Mouse (Mus musculus): ENCODE measurements around the gene Gm6871. TPM values are rescaled to one million over a fixed set of nuclear protein-coding genes. Genes with fewer than 3 reads are reported as not detected.
"Not testable (repeated sequence)": the region's sequence is repeated elsewhere in the genome, so short reads cannot be mapped to it uniquely, and the experiment has no call there.

The Gm6871 gene
- polyA plus RNA-seq, 1 experiment from 2014 or later: not detected

GRCm38 (mm10) chr7:41577956-41578355, 4.5 kb upstream of the Gm6871 start:
- no peak overlapping the region for H3K4me2 ChIP-seq (ENCODE audit: low read length)
- DNase-seq: no peak
- no peaks in the 10 kb centered on the region for H3K4me1 ChIP-seq (ENCODE audit: control insufficient read depth, insufficient read depth, low read length)
- H3K27me3 ChIP-seq (ENCODE audit: control insufficient read depth, insufficient read depth, low read length): no peaks in the 10 kb centered on the region
- H3K27ac ChIP-seq (replicated peaks; ENCODE audit: low read depth, low read length): no peak overlapping the region
- no peaks in the 10 kb centered on the region for H3K36me3 ChIP-seq (ENCODE audit: control insufficient read depth, insufficient read depth, low read length)
- ATAC-seq (ENCODE audit: low FRiP score, low TSS enrichment): no peak
- no peak overlapping the region for H3K4me3 ChIP-seq (replicated peaks; ENCODE audit: low read depth, low read length)
- 94% methylated on average over 2 of the region's 2 CpGs for WGBS
- H3K9me3 ChIP-seq (ENCODE audit: control insufficient read depth, low read length): no peaks in the 10 kb centered on the region; the same call in 1 of the 2 replicates
- no peak overlapping the region for H3K9ac ChIP-seq (replicated peaks; ENCODE audit: low read length)

- 74% methylated on average over 8 of the region's 8 CpGs for whole genome bisulfite sequencing
- no peak for DNase-seq
- Histone ChIP-seq H3K4me2 (ENCODE audit: low read length) (no peak overlapping the region), H3K9ac (replicated peaks; ENCODE audit: low read length) (no peak overlapping the region), H3K36me3 (ENCODE audit: control insufficient read depth, insufficient read depth, low read length) (no peaks in the 10 kb centered on the region), H3K9me3 (ENCODE audit: control insufficient read depth, low read length) (peaks cover 14% of the 10 kb centered on the region), H3K27me3 (ENCODE audit: control insufficient read depth, insufficient read depth, low read length) (no peaks in the 10 kb centered on the region), H3K27ac (replicated peaks; ENCODE audit: low read depth, low read length) (no peak overlapping the region), H3K4me3 (replicated peaks; ENCODE audit: low read depth, low read length) (no peak overlapping the region), H3K4me1 (ENCODE audit: control insufficient read depth, insufficient read depth, low read length) (no peaks in the 10 kb centered on the region)
- ATAC-seq (ENCODE audit: low FRiP score, low TSS enrichment): no peak
Observed at GRCm38 (mm10) chr7:41560681-41561080, 12.8 kb downstream of the Gm6871 start.

DNA sequence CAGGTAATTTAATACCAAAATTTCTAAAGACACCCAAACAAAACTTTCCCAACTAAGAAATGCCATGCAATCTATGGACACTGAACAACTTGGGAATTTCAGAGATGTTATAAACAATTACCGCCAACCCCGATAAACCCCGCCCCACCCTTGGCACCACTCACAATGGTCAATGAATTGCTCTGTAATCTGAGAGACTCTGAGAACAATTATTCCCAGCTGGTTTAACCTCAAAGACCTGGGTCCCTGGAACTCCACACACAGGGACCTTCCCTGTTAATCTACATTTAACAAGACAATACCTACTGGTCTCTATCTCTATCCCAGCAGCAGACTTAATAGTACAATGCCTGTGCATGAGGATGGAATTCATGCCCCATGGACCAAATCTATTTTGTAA, 60.8 kb downstream of the Gm6871 start:
- 93% methylated on average over 3 of the region's 3 CpGs for WGBS
- peaks cover 7% of the 10 kb centered on the region; the same call in 1 of the 2 replicates for H3K9me3 ChIP-seq (ENCODE audit: control insufficient read depth, low read length)
- no peak for ATAC-seq (ENCODE audit: low FRiP score, low TSS enrichment)

GRCm38 (mm10) chr7:41512207-41512606, 61.3 kb downstream of the Gm6871 start:
- 23% methylated on average over 1 of the region's 1 CpGs for WGBS
- H3K9me3 ChIP-seq (ENCODE audit: control insufficient read depth, low read length): peaks cover 7% of the 10 kb centered on the region; the same call in 1 of the 2 replicates
- H3K27me3 ChIP-seq (ENCODE audit: control insufficient read depth, insufficient read depth, low read length): no peaks in the 10 kb centered on the region
- ATAC-seq (ENCODE audit: low FRiP score, low TSS enrichment) (no peak), DNase-seq (no peak)
- no peaks in the 10 kb centered on the region for H3K4me1 ChIP-seq (ENCODE audit: control insufficient read depth, insufficient read depth, low read length)
- H3K27ac ChIP-seq (replicated peaks; ENCODE audit: low read depth, low read length): no peak overlapping the region
- H3K9ac ChIP-seq (replicated peaks; ENCODE audit: low read length): no peak overlapping the region
- H3K4me2 ChIP-seq (ENCODE audit: low read length): no peak overlapping the region
- no peak overlapping the region for H3K4me3 ChIP-seq (replicated peaks; ENCODE audit: low read depth, low read length)
- H3K36me3 ChIP-seq (ENCODE audit: control insufficient read depth, insufficient read depth, low read length): no peaks in the 10 kb centered on the region

More for the DNA sequence above, 60.8 kb downstream of the Gm6871 start:
- no peaks in the 10 kb centered on the region for H3K27me3 ChIP-seq (ENCODE audit: control insufficient read depth, insufficient read depth, low read length)
- H3K27ac ChIP-seq (replicated peaks; ENCODE audit: low read depth, low read length): no peak overlapping the region
- H3K4me3 ChIP-seq (replicated peaks; ENCODE audit: low read depth, low read length): no peak overlapping the region
- DNase-seq: no peak
- no peaks in the 10 kb centered on the region for H3K36me3 ChIP-seq (ENCODE audit: control insufficient read depth, insufficient read depth, low read length)
- H3K4me1 ChIP-seq (ENCODE audit: control insufficient read depth, insufficient read depth, low read length): no peaks in the 10 kb centered on the region
- no peak overlapping the region for H3K9ac ChIP-seq (replicated peaks; ENCODE audit: low read length)
- no peak overlapping the region for H3K4me2 ChIP-seq (ENCODE audit: low read length)

DNA sequence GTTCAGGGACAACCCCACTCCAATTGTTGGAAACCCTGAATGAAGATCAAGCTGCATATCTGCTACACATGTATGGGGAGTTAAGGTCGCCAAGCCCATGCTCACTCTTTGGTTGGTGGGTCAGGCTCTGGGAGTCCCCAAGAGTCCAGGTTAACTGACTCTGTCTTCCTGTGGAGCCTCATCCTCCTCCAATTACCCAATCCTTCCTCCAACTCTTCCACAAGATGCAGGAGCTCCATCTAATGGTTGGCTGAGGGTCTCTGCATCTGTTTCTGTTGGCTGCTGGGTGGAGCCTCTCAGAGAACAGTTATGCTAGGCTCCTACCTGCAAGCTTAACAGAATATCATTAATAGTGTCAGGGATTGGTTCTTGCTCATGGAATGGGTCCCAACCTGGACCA, 71.1 kb downstream of the Gm6871 start:
- H3K36me3 ChIP-seq (ENCODE audit: control insufficient read depth, insufficient read depth, low read length): no peaks in the 10 kb centered on the region
- ATAC-seq (ENCODE audit: low FRiP score, low TSS enrichment) (no peak), DNase-seq (no peak)
- no peaks in the 10 kb centered on the region for H3K9me3 ChIP-seq (ENCODE audit: control insufficient read depth, low read length)
- H3K4me3 ChIP-seq (replicated peaks; ENCODE audit: low read depth, low read length): no peak overlapping the region
- H3K27me3 ChIP-seq (ENCODE audit: control insufficient read depth, insufficient read depth, low read length): no peaks in the 10 kb centered on the region
- H3K4me1 ChIP-seq (ENCODE audit: control insufficient read depth, insufficient read depth, low read length): no peaks in the 10 kb centered on the region
- H3K9ac ChIP-seq (replicated peaks; ENCODE audit: low read length): no peak overlapping the region
- 33% methylated on average over 1 of the region's 1 CpGs for WGBS
- no peak overlapping the region for H3K27ac ChIP-seq (replicated peaks; ENCODE audit: low read depth, low read length)
- H3K4me2 ChIP-seq (ENCODE audit: low read length): no peak overlapping the region

- H3K4me1 ChIP-seq (ENCODE audit: control insufficient read depth, insufficient read depth, low read length): no peaks in the 10 kb centered on the region
- H3K27ac ChIP-seq (replicated peaks; ENCODE audit: low read depth, low read length): no peak overlapping the region
- H3K4me3 ChIP-seq (replicated peaks; ENCODE audit: low read depth, low read length): peak overlapping the region; percentile 62
- peak overlapping the region; percentile 42; the same call in 1 of the 2 replicates for H3K9ac ChIP-seq (replicated peaks; ENCODE audit: low read length)
- peak overlapping the region; percentile 88 for H3K4me2 ChIP-seq (ENCODE audit: low read length)
- no peaks in the 10 kb centered on the region for H3K27me3 ChIP-seq (ENCODE audit: control insufficient read depth, insufficient read depth, low read length)
- WGBS: 20% methylated on average over 22 of the region's 22 CpGs
- no peak; the same call in 1 of the 2 replicates for ATAC-seq (ENCODE audit: low FRiP score, low TSS enrichment)
- no peaks in the 10 kb centered on the region for H3K36me3 ChIP-seq (ENCODE audit: control insufficient read depth, insufficient read depth, low read length)
- DNase-seq: peak; percentile 67
- 0 out of 2 replicates have a peak, but pooled peaks cover 3% of the 10 kb centered on the region for H3K9me3 ChIP-seq (ENCODE audit: control insufficient read depth, low read length)
Observed at GRCm38 (mm10) chr7:41500151-41500934, 73.1 kb downstream of the Gm6871 start.

GRCm38 (mm10) chr7:41499389-41500049, 73.9 kb downstream of the Gm6871 start, which contains the start of the genes Gm20449 and AW146154:
Gene Gm20449 (minus strand): TSS chr7:41499417.
Gene AW146154 (minus strand): TSS chr7:41499890.
- Histone ChIP-seq H3K9ac (replicated peaks; ENCODE audit: low read length) (peak within 1 kb of the TSS; percentile 42; the same call in 1 of the 2 replicates), H3K4me1 (ENCODE audit: control insufficient read depth, insufficient read depth, low read length) (no peaks in the 10 kb centered on the region), H3K9me3 (ENCODE audit: control insufficient read depth, low read length) (peaks cover 7% of the 10 kb centered on the region; the same call in 1 of the 2 replicates), H3K36me3 (ENCODE audit: control insufficient read depth, insufficient read depth, low read length) (no peaks in the 10 kb centered on the region), H3K27ac (replicated peaks; ENCODE audit: low read depth, low read length) (0 out of 2 replicates have a peak within 1 kb of the TSS, but pooled peaks have one; percentile 63), H3K4me2 (ENCODE audit: low read length) (peak within 1 kb of the TSS; percentile 88), H3K27me3 (ENCODE audit: control insufficient read depth, insufficient read depth, low read length) (no peaks in the 10 kb centered on the region), H3K4me3 (replicated peaks; ENCODE audit: low read depth, low read length) (peak within 1 kb of the TSS; percentile 62)
- under 1% methylated on average over 18 of the region's 18 CpGs for WGBS
- ATAC-seq (ENCODE audit: low FRiP score, low TSS enrichment) (peak; percentile 98), DNase-seq (peak; percentile 95)

- not testable (repeated sequence) for H3K36me3 ChIP-seq (ENCODE audit: control insufficient read depth, insufficient read depth, low read length); H3K27me3 ChIP-seq (ENCODE audit: control insufficient read depth, insufficient read depth, low read length); H3K4me1 ChIP-seq (ENCODE audit: control insufficient read depth, insufficient read depth, low read length); H3K27ac ChIP-seq (replicated peaks; ENCODE audit: low read depth, low read length); ATAC-seq (ENCODE audit: low FRiP score, low TSS enrichment); DNase-seq
- H3K9me3 ChIP-seq (ENCODE audit: control insufficient read depth, low read length): peaks cover 11% of the 10 kb centered on the region; the same call in 1 of the 2 replicates
- WGBS: under 1% methylated on average over 6 of the region's 6 CpGs
- peak overlapping the region; percentile 42; the same call in 1 of the 2 replicates for H3K9ac ChIP-seq (replicated peaks; ENCODE audit: low read length)
- peak overlapping the region; percentile 62 for H3K4me3 ChIP-seq (replicated peaks; ENCODE audit: low read depth, low read length)
- peak overlapping the region; percentile 88 for H3K4me2 ChIP-seq (ENCODE audit: low read length)
Observed at GRCm38 (mm10) chr7:41499018-41499388, 74.5 kb downstream of the Gm6871 start.
